Mouse (Mus musculus) layer of hippocampus, adult 11-12 months (tissue): ENCODE measurements around the gene Camk2d.

Experiments used
- DNase-seq: peaks from one replicate; pipeline ENCODE4 v3.0.0; 2022; ENCODE audit warnings: low spot score

Camk2d gene

GRCm38 (mm10) chr3:126612748-126613509 is 16.8 kb downstream of the Camk2d start:
- DNase-seq: no peak

DNA sequence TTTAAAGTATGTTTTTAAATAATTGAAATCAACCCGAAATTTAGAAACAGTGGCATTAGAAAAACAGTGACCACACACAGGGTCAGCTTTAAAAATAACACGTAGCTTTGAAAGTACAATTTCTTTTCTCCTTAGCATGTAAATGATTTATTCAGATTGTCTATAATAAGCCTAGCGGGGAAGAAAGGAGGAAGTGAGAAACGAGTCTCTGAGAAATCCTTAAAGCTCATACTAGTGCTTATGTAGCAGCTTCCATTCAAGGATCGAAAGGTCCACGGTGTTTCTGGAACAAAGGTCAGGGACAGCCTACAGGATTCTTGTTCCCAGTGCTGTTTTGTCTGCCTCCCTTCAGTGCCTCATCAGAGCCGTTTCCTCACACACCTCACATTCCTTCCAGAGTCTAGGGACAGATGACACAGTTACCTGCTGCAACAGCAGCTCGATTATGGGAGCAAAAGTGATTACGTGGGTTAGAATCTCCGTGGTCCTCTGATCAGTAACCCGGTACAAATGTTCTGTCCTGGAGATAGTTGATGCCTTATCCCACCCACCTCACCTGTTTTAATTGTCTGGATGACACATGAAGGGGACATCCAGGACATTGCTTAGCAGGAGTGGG is 17.5 kb downstream of the Camk2d start:
- DNase-seq: no peak

- DNase-seq: no peak
Measured at GRCm38 (mm10) chr3:126615306-126615705, 19.2 kb downstream of the Camk2d start.

- DNase-seq: no peak
Measured at GRCm38 (mm10) chr3:126620152-126620551, 24.1 kb downstream of the Camk2d start.

DNA sequence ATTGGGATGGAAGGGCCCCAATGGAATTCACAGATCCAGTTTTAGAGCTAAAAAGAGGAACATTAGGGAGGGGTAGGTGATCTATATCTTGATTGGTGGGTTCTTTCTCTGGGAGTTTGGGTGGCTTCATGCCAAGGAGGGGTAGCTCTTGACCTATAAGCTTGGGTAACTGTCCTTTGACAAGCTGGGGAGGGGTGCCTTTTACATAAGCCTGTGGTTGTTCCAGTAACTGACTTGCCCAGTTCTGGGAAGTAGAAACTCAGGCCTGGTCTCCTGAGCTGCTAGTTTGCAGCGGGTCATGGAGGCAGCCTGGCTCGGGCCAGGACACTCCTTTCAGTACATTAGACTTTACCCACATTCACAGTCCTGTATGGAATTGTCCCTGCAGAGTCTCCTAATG is 26.4 kb downstream of the Camk2d start:
- DNase-seq: no peak

DNA sequence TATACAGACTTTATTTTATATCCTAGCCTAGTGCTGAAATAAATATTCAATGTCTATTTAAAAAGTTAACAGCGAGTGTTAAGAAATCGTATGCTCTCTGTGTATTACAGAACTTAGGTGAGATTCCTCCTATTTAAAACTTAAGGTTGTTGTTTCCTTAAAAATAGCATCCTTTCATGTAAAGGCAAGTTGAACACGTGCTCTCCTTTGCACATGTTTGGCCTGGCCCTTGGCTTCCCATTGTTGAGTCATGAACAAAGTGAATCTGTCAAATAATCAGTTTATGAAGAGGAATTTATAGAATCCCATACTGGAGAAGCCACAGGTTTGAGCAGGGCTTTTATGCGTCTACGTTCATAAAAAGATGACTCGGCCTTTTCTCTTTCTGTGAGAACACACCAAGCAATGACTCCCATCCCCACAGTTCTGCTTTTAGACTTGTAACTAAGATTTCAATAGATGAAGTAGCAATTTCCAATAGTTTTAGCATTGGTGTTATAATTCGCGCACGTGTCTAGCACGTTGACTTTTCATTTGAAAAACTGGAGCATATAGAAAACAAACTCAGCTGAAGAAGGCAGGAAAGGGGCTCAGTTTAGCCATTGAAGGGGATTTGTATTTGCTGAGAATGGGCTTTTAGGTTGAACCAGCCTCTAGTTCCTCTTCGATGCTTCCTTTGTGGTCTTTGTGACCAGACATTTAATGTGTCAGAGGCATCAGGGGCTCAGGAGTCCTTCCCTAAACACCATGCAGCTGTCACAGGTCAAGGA is 29.1 kb downstream of the Camk2d start:
- DNase-seq: no peak

DNA sequence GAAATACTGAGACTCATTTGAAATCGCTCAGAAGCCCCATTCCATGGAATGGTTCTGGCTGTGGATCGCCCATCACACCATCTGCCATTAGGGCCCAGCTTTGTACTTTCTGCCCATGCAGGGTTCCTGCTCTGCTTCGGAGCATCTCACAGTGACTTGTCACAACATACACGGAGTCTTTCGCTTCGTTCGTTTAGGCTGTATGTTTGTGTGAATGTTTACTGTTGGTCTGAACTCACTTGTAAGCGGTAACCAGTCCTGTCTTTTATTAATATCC is 29.6 kb downstream of the Camk2d start:
- no peak for DNase-seq

DNA sequence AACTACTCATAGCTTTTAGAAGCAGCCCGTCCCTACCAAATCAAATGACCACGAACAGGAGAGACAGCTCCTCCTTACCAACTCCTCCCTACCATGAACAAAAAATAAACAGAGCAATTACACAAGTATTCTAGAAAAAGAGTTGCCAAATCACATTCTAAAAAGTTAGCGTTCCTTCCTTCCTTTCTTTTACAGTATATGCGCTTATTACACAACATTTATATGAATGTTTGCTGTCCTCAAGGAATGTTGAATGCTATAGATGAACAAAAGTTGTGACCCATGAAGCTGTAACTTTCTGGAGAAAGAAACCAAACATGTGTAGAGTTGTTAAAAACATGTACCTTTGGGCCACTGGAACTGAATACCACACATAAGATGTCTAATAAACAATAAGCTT is 31.9 kb downstream of the Camk2d start:
- no peak for DNase-seq

DNA sequence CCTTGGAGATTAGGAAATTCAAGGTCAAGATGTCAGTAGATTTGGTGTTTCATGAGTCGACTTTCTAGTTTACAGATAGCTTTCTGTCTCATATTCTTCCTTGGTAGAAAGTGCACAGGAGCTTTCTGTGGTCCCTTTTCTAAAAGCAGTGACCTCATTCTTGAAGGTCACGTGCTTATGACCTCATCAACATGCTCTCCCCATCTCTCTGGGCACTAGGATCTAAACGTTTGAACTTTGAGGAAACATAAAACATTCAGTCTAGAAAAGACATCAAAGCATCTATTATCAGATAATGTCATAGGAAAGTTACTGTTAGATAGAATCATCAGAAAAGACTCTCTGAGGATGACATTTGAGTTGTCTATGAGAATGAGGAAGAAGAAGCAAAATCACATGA is 32.3 kb downstream of the Camk2d start:
- DNase-seq: no peak

DNA sequence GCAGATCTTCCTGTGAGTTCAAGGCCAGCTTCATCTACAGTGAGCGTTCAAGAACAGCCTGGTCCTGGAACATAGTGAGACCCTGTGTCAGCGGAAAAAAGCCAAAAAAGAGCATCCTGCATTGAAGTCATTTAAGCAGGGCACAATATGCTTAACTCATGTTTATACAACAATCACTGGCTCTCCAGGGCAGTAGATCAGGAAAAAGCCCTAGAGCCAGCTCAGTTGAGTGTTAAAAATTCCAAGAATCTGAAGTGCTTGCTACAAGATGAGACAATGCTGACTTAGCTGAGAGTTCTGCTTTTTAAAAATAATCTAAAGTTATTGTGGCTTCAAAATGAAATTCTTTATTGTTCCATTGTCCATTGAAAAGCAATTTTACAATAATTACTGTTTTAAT is 32.9 kb downstream of the Camk2d start:
- no peak for DNase-seq

GRCm38 (mm10) chr3:126630111-126630869 is 34.2 kb downstream of the Camk2d start:
- DNase-seq: no peak

- DNase-seq: no peak
Measured at GRCm38 (mm10) chr3:126631583-126631982, 35.5 kb downstream of the Camk2d start.

DNA sequence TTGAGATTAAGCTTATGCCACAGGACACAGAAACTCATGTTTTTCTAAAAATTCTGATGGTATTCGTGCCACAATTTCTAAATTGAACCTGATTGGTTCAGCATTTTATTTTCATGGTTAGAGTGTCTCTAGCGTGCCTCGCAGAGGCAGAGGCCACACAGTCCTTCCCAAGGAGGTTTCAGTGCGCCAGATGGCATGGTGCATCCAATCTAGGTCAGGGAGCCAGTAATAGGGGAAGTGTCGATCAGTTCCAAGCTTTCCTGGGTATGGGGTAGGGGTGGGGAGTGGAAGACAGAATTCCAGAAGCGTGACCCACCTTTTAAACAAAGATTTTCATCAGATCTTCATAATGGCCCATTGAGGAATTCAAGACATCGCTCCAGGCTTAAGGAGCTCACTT is 36.5 kb downstream of the Camk2d start:
- DNase-seq: no peak

GRCm38 (mm10) chr3:126634171-126634570 is 38.1 kb downstream of the Camk2d start:
- DNase-seq: no peak

GRCm38 (mm10) chr3:126638259-126638658 is 42.2 kb downstream of the Camk2d start:
- no peak for DNase-seq

GRCm38 (mm10) chr3:126639098-126639513 is 43.0 kb downstream of the Camk2d start:
- no peak for DNase-seq

DNA sequence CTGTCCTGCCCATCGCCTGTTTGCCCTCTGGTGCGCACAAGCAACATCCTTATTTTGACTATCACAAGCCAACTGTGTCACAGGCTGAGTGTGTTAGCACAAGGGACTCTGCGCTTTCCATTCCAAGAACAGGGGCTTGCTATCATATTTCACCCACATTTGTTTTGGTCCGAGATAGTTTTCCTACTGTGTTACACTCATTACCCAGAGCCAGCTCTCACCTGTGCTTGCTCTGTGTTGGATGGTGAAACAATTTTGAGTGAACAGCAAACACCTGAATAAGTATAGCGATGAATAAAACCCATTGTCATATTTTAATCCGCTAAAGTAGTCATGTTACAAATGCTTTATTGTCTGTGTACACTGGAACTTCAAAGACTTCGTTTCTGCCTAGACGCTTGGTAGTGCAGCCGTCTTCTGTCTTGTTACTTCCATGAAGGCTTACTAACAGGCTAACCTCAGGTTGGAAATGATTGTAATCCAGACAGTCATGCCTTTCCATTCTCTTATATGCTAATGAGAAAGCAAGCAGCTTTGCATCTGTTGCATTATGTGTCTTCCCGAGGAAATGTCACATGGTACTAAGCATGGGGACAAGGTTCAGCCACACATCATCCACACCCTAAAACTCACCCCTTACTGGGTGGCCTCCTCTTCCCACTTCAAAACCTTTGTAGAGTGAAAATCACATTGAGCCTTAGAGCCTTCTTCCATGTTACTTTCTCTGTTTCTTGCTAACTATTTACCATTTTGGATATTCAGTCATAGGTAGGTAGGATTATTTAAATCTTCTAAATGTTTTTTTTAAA is 44.5 kb downstream of the Camk2d start:
- DNase-seq: no peak

DNA sequence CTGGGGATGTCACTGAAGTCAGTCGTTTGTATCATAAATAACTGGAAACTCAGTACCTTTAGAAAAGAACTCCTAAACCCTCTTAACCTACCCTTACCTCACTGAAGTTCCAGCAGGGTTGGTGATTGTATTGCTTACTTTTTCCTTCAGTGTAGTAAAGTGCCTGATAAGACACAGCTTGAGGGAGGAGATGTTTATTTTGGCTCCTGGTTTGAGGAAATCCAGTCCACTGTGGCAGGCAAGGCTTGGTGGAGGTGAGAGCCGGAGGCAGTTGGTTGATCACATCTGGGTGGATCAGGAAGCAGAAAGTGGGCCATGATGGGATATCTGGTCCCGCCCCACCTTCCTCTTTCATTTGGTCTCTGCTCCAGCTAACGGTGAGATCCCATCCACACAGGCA is 45.3 kb downstream of the Camk2d start:
- DNase-seq: no peak

GRCm38 (mm10) chr3:126643071-126644010 is 47.2 kb downstream of the Camk2d start:
- no peak for DNase-seq

GRCm38 (mm10) chr3:126650332-126650731 is 54.2 kb downstream of the Camk2d start:
- no peak for DNase-seq

DNA sequence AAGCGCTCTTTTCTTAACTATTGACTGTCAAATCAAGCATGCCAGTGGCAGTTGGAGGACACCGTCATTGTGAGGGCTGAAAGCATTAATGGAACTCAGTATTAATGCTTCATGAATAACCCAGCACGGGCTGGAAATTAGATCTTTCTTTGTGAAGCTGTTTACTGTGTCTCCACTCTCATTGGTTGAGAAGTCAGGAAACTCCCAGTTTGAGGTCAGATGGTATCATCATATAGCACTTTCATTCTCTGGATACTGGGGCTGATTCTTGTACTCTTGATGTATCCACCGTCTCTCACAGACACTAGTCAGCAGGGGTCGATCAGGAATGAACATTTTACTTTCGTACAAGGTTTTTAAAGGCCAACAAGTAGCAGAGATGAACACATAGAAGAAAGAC is 54.6 kb downstream of the Camk2d start:
- no peak for DNase-seq
